Mouse (Mus musculus) monocyte, adult 2 months (primary cell): ENCODE results near the gene Syne2.
"Not testable (repeated sequence)": the region's sequence is repeated elsewhere in the genome, so short reads cannot be mapped to it uniquely, and the experiment has no call there.

Experiments used
- DNase-seq, 2 experiments: peaks; one replicate each; pipeline ENCODE4 v3.0.0; 2022; ENCODE audit warnings: low spot score in 2 of 2, low read depth in 1 of 2

The Syne2 gene

DNA sequence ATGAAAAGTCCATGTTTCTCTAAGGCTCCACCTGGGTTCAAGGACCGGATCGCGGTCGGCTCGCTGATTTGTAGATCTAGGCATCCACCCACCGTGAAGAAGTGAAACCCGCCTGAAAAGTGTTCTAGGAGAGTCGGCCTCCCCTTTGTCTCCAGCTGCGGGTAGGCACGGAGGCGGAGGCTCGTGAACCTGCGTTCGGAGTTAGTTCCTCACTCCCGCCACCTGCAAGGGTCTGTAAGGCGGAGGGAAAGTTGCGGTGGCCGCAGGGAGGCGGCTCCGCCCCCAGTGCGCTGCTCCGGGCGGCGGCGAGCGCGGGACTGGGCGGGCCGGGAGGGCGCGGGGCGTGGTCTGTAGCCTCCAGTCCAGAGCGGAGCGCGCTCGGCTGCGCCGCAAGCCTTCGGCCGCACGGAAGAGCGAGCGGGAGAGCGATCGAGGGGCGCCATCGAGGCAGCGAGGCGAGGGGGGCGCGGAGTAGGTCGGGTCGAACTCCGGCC lies at the start of gene Syne2:
Syne2 (plus strand) TSS at position 176 of the 494 bp plus-strand sequence.
- DNase-seq, result peak; percentile 33 to 56

DNA sequence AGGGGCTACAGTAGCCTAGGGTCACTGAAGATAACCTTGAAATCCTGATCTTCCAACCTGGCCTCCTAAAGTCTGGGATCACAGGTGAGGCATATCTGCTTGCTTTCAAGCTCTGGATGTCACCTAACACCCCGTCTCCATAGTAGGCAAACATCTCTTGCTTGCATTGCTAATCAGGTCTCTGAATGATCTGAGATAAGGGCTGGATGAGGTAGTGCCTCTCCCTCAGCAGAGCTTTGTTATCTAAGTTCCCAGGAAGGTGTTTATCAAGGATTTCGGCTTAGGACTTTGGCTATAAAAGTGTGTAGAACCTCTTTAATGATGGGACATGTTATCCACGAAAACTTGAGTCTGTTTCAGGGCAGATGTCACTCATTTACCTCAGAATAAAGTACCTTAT lies 46.5 kb upstream of the Syne2 start:
- no peak for DNase-seq

DNA sequence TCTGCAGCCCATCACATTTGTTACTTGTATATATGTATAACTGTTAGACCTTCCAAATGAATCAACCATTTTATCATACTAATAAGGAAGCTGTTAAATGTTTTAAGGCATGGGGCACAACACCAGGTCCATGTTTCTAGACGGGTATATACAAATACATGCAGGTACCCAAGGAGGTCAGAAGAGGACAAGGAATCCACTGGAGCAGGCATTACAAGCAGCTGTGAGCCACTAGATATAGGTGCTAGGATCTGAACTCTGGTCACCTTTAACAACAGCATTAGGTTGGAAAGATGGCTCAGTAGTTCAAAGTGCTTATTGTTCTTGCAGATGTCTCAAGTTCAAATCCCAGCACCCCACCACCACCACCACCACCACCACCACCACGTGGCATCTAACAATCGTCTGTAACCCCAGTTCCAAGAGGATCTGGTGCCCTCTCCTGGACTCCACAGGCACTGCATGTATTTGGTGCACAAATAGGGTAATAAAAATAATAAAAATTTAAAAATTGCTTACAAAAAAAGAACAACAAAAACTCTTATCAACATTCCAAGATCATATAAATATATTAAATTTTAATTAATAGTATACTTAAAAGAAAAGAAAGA lies 45.4 kb upstream of the Syne2 start:
- peak in 1 of 2 experiments; percentile 38 for DNase-seq

DNA sequence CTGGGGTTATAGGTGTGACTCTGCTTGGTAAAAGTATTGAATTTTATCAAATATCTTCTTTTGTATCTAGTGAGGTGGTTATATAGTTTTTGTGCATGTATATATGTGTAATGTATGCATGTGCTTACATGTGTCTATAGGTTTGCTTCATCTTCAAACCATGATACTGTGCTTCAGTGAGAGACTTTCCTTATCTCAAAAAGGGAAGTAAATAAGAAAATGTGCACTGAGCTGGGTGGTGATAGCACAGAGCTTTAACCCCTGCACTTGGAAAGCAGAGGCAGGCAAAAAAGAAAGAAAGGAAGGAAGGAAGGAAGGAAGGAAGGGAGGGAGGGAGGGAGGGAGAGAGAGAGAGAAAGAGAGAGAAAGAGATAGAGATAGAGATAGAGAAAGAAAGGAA lies 36.5 kb upstream of the Syne2 start:
- DNase-seq, result no peak

DNA sequence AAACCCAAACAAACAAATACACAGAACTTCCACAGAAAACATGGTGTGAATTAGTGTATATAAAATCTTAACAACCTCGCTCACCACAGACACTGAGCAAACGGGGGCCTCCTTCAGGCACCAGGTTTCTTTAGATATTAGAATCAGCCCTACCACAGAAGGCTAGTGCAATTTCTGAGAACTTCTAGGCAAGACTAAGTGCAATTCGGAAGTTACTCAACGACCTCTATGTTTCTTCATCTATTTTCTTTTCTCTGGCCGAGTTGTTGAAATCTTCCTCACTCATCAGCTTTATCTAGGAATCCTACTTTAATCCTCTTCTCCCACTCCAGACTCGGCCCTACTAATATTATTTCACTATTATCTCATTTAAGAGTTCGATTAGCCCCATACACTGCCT lies 35.9 kb upstream of the Syne2 start:
- DNase-seq, result no peak

DNA sequence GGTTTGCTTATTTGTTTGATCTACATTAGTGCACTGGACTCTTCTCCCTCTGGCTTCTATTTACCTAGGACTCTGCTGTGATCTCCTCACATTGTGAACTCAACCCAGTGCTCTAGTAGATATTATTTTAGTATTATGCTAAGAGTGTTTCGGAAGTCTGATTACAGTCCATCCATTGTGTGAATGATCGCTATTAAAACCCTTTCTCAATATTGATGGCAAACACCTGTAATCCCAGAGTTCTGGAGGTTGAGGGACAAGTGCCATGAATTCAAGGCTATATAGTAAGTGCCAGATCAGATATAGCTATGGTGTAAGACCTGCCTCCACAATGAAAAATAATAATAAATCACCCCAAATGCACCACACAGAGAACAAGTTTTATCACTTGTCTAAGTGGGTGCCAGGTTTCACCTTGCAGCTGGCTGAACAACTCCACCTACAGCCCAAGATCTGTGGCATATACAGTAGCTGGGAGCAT lies 33.6 kb upstream of the Syne2 start:
- DNase-seq, result no peak

DNA sequence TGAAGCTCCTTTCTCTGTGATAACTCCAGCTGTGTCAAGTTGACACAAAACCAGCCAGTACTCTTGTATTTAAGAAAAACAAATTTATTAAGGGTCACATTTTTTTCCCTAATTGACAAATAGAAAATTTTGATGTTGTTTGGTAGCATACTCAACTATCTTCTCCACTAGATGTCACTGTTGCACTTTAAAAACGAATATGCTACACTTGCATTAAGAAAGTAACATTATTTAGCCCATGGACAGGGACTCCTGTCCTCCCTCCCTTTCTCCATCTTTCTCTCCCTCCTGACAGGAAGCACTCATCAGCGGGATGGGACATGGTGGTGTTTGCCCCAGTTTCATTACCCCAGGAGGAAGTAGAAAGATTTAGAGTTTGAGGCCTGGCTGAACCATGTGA lies 31.3 kb upstream of the Syne2 start:
- DNase-seq, result not testable (repeated sequence)

DNA sequence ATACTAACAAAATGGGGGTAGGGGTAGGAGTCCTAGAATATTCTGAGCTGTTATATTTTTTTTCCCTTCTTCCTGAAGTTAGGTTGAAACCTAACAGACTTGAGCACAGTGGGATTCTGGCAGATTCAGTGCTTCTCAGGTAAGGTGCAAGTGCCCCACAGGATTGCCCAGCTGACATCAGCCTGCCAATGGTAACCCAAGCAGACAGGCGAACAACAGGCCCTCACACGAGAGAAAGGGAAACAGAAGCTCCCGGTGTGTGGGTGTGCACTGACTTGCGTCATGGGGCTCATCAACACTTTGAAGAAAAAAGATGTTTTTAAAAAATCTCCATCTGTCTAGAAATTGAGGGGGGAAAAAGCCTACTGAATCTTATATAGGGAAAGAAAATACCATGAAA lies 28.5 kb upstream of the Syne2 start:
- no peak for DNase-seq

DNA sequence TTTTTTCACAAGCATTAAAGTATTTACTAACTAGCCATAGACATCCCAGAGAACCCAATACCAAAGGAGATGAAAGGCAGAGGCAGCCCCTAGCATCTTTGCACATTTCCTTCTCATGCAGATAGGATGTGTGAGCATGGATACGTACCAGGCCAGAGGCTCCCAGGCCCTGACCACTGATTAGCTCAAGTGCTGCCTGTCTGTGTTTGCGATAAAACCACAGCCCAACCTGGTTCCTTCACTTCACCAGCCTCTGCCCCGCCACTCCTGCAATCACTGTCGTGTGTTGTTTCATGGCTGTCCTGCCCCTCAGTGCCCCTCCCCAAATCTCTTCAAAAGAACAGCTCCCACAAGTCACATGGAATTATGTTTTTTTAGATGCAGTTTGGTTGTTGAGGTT lies 23.4 kb upstream of the Syne2 start:
- no peak for DNase-seq

DNA sequence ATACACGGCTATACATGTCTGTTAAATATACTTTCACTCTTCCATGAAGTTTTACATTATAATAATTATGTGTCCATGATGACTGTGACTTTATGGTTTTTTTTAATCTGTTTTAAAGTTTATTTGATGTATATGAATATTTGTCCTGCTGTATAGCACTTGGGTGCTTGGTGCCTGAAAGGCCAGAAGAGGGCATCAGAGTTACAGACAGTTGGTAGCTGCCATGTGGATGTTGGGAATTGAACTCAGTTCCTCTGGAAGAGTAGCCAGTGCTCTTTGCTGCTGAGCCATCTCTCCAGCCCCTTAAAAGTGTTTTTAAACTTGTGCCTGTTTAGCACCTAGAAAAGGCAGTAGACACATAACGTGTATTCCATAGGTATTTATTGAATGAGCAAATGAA lies 21.4 kb upstream of the Syne2 start:
- DNase-seq, result no peak

DNA sequence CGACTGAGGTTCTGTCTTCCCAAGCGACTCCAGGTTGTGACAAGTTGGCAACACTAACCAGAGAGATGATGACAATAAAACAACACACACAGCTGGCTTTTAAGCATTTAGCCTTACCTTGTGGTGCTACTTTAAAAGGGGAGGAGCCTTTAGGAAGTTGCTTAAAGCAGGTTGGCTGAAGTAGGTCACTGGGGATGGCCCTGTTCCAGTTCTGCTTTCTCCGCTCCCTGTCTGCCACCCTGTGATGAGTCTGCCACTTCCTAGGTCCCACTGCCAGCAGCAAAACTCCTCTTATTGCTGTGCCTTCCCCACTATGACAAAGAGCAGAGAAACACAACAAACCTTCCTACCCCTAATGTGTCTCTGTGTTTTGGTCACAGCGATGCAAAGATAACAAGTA lies 11.7 kb upstream of the Syne2 start:
- DNase-seq, result no peak

DNA sequence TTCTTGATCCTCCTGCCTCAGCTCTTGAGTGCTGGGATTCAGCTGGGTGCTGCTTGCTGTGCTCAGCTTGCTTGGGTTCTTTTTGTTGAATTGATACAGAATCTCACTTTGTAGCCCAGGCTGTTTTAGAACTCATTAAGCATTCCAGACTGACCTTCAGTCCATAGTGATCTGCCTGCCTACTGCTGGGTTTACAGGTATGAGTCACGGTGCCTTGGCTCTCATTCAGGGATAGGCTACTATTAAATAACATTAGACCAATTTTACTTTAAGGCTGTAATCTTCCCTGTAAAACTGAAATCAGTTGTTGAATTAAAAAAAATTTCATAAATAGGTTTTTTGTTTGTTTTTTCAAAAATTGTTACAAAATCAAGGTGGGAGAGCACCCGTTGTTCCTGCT lies 4.2 kb upstream of the Syne2 start:
- no peak for DNase-seq

DNA sequence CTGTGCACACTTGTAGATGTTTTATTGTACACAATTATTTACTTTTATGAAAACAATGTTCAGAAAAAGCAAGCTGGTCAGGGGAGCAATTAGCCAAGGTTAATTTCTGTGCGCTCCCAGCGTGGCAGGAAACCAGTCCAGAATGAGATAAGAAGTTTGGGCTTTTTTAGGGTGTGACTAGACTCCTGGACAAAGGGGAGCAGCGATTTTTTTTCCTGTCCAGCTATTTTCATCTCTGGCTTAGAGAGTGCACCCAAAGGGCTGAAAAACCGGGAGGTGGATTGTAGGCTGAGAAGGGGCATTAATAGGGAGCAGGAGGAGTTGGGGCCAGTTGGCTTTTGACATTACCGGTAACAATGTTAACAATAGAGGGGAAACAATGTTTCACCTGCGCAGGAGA lies 3.4 kb upstream of the Syne2 start:
- DNase-seq, result no peak

DNA sequence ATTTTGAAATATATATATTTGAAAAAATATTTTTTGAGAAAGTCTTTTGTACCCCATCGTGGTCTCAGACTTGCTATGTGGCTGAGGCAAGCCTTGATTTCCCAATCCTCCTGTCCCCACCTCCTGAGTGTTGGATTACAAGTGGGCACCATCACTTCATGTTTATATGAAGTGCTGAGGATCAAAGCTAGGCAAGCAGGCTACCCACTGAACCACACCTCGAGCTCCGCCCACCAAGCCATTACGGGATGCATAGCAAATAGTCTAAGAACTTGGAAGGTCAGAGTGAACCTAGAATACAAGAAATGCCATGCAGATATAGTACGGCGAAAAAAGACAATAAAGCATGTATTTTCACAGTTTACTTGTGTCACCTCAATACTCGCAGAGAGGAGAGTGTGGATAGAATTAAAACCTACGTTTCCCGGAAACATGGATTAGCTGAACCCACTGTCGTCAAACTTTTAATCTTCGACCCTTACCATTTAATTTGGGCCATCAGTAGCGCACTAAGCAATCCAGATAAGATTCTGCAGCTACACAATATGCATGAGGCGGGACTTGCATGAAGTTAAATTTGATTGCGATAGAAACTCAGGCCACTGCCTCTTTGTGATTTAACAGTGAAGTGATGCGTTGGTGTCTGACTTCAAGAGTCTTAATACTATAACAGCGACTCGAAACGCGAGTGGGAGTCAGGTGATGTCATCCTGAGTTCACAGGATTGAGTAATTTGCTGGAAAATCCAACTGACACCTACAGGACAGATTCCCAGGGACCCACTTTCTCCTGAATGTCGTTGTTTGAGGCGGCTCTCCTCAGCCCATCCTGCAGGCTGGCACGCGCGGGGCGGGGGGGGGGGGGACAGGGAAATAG lies 715 bp upstream of the Syne2 start:
- DNase-seq, result no peak

DNA sequence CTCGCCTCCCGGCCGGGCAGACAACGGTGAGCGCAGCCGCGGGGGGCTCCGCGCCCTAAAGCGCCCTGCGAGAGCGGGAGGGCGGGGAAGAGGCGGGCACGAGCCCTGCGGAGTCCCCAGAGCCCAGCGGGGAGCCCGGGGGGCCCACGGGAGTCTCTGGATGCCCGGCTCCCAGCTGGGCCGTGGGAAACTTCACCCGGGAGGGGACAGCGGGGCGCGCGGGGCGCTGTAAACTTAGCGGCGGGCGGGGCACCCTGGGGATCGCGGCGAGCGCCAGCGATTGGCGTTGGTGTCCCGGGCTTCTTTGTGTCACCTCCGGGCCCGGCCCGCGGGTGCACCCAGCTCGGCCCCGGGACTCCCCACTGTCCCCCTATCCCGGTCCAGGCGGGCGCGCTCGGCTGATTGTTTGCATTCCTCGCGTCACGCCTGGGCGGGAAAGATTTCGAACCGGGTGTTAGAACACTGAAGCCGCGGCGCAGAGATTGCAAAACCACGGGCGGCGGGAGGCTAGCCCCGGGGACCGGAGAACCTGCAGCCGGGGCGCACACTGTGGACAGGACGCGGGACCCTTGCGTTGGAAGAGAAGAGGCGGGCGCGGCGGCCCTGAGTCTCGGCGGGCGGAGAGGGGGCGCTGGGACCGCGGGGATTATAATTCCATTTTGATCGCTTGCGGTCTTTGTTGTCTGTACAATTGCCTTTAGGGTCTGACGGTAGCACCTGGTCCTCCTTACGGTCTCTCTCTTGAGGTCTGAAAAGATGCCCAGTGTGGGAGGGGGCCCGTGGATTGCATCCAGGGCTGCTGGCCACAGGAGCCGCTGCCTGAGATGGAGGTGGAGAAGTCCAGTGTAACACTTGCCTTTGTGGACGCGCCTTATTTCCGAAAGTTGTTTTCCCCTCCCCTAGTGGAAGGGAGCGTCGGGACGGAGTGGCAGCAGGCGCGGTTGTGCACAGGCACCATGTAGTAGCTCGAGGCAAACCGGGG lies 810 bp downstream of the Syne2 start:
- no peak for DNase-seq

DNA sequence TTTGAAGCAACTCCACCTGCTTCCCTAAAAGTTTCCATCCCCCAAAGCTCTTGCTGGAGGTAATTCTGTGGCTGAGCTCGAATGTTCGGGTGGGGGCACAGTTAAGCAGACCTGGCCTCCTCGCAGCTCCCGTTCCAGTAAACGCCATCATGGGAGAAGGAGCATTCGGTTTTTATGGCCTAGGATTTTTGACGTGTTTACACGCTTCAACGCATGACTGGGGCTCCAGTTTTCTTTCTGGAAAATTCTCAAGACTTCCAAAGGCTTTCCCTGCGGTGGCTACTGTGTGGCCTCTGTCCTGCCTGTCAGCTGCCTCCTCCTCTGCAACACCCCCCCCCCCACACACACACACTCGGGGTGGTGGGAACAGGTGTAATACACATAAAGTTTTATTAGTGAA lies 1.5 kb downstream of the Syne2 start:
- DNase-seq, result no peak

DNA sequence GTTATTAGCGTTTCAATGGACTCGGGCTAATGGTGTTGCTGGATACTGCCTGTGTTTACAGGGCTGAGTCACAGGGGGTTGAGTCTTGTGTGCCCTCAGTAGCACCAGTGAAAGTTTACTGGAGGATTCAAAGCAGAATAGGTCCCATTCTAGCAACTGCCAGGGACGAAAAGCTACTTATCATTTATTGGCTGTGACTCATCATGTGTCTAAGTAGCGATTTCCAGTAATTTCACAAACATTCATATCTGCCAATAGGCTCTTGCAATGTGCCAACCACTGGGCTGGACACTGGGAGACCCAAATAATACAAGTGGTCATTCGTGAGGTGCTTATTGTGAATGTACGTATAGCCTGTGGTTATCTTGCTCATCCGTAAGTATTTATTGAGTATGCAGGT lies 2.3 kb downstream of the Syne2 start:
- DNase-seq, result no peak

DNA sequence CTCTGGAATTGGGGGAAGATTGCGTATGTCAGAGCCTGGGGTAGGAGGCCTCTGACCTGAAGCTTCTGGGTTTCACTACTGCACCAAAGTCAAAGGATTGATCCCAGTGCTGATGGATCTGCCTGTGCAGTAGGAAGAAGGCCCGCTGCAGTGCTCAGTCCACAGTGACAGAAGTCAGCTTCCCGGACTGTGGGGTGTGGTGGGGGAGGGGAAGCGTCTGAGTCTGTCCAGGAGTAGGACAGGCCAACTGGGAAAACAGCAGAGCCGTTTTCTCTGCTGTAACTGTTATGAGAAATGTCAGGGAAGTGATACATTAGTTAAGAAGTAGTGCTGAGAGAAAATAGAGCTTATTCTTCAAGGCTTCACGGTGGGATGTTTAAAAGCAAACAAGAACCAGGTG lies 4.2 kb downstream of the Syne2 start:
- DNase-seq, result no peak

DNA sequence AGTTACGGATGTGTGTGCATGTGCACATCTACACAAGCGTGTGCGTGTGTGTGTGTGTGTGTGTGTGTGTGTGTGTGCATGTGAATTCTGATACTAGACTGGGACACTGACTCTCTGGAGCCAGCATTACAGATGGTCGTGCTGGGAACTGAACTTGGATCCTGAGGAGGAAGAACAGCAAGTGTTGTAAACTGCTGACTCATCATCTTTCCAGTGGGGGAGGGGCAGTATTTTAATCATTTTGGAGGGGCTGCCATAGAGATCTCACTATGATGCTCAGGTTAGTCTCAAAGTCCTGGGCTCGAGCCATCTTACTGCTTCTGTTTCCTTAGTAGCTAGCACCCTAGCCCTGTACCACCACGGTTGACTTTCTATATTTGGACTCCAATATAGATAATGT lies 5.5 kb downstream of the Syne2 start:
- no peak for DNase-seq

DNA sequence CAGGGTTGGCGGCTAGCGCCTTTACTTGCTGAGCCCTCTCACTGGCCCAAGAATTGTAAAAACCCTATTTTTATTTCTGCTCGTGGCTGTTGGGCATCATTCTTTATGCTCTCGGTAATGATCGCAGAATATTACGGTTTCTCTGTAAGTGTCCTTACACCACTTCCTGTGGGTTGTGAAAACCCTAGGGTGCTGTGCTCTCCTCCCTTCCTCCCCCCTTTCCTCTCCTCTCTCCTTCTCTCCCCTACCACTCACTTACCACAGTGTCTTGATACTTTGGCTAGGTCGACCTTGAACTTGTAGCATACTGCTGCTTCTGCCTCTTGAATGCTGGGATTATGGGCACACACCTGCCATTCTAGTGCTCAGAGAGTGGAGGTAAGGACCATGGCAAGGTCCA lies 7.5 kb downstream of the Syne2 start:
- DNase-seq, result no peak

DNA sequence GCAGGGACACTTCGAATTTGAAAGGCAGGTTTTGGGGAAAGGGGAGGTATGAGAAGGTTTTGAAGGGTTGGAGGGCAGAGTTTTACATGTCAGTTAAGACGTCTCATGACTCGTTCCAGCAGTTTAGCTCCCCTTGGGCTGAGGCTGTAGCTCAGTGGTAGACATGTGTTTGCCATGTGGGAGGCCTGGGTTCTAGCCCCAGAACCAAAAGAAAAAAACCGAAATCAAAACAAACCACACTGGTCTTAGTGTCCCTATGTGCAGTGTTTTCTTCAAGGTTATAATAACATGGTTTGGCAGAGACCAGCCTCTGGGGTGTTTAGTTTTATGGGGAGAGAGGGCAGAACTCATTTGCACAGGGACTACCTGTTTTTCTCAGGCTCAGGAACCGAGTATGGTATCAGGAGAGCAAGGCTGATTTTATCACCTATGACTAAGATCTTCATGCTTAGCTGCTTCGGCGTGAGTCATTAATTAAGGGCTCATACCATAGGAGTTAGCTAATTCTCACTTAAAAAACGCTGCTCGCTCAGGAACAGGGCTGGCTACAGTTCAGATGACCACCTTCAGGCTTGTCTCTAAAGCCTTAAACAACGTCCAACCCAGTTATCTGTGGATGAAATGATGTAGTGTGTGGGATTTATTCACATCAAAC lies 8.9 kb downstream of the Syne2 start:
- no peak for DNase-seq
